Mouse (Mus musculus) common myeloid progenitor, adult 5-6 weeks (primary cell): ENCODE results near the gene Tnfrsf23. TPM values are rescaled to one million over a fixed set of nuclear protein-coding genes. Genes with fewer than 3 reads are reported as not detected.

Experiments
- total RNA-seq: library from RNA; stranded (forward); fragments of 200-1000, 187-1606 nt; gene quantifications from 2 replicates; pipeline ENCODE4 v1.2.3, GENCODE M21; 2017

Tnfrsf23 gene
- total RNA-seq, 1 experiment from 2014 or later, result not detected

Other genes starting within 250 kb of the Tnfrsf23 start
- gene Cdkn1c, start 224.8 kb downstream of the Tnfrsf23 start, total RNA-seq, result 1.6 and 2.6 TPM in 2 replicates
- gene Slc22a18, start 212.1 kb downstream of the Tnfrsf23 start, total RNA-seq, result 2.6 TPM in 1 of 2 replicates, not detected in the other
- gene Phlda2, start 182.7 kb downstream of the Tnfrsf23 start, total RNA-seq, result 2.6 and 3.2 TPM in 2 replicates
- gene Nap1l4, start 136.8 kb downstream of the Tnfrsf23 start, total RNA-seq, result 151 and 177 TPM in 2 replicates
- gene Cars, start 85.8 kb downstream of the Tnfrsf23 start, total RNA-seq, result 51.1 and 63.9 TPM in 2 replicates
- gene Tnfrsf26, start 57.1 kb downstream of the Tnfrsf23 start, total RNA-seq, result 8.0 and 10.3 TPM in 2 replicates
- gene Tnfrsf22, start 36.2 kb downstream of the Tnfrsf23 start, total RNA-seq, result 3.7 and 4.7 TPM in 2 replicates
- 5.9 and 15.3 TPM in 2 replicates for gene Osbpl5, start 71.1 kb upstream of the Tnfrsf23 start, total RNA-seq
- gene Mrgprg, start 81.1 kb upstream of the Tnfrsf23 start, total RNA-seq, result not detected in 2 replicates
- 1.2 and 1.3 TPM in 2 replicates for gene Mrgpre, start 98.6 kb upstream of the Tnfrsf23 start, total RNA-seq
- gene Nadsyn1, start 137.0 kb upstream of the Tnfrsf23 start, total RNA-seq, result 8.3 and 13.6 TPM in 2 replicates
- 11.7 and 25.1 TPM in 2 replicates for gene Dhcr7, start 137.3 kb upstream of the Tnfrsf23 start, total RNA-seq
- gene Gm498, start 181.0 kb upstream of the Tnfrsf23 start, total RNA-seq, result not detected in 2 replicates